Mouse (Mus musculus) midbrain, embryonic 15.5 days (tissue): ENCODE measurements at regions not wholly inside any gene's neighbourhood (a gene's known extent, or its start where the extent isn't known, plus 50 kb on each side); places are given as distances from the start of the nearest gene placed in this dataset.

Experiments
- ATAC-seq: fragments of 200-750 bp; cut with Nextera tagmentation; replicated peaks from 2 replicates; pipeline ENCODE4 v1.8.0; 2017; ENCODE audit warnings: moderate TSS enrichment
- H3K27ac ChIP-seq: fragments of 300-500 bp; sonication (generic); 2 replicates; pipeline ENCODE4 v1.5.1; 2015; ENCODE audit warnings: mild to moderate bottlenecking, inconsistent platforms
- H3K27me3 ChIP-seq: fragments of 300-500 bp; sonication (generic); replicated peaks from 2 replicates; pipeline ENCODE4 v1.6.1; 2015; ENCODE audit warnings: inconsistent platforms
- H3K36me3 ChIP-seq: fragments of 300-500 bp; sonication (generic); replicated peaks from 2 replicates; pipeline ENCODE4 v1.6.1; 2015; ENCODE audit warnings: inconsistent platforms
- H3K4me1 ChIP-seq: fragments of 300-500 bp; sonication (generic); 2 replicates; pipeline ENCODE4 v1.6.1; 2015; ENCODE audit warnings: inconsistent platforms
- H3K4me2 ChIP-seq: fragments of 300-500 bp; sonication (generic); 2 replicates; pipeline ENCODE4 v1.6.1; 2015; ENCODE audit warnings: inconsistent platforms, mild to moderate bottlenecking, moderate library complexity
- H3K4me3 ChIP-seq: fragments of 300-500 bp; sonication (generic); 2 replicates; pipeline ENCODE4 v1.5.1; 2015; ENCODE audit warnings: mild to moderate bottlenecking, inconsistent platforms
- H3K9ac ChIP-seq: fragments of 300-500 bp; sonication (generic); 2 replicates; pipeline ENCODE4 v1.6.1; 2015; ENCODE audit warnings: mild to moderate bottlenecking, inconsistent platforms
- H3K9me3 ChIP-seq: fragments of 300-500 bp; sonication (generic); 2 replicates; pipeline ENCODE4 v1.6.1; 2016; ENCODE audit warnings: inconsistent platforms
- WGBS: fragments of 180-500 bp; shearing (Covaris S2); methylation state at CpG from one replicate; pipeline ENCODE4 v1.1.7; 2015; ENCODE audit warnings: mixed read lengths; 5-methylcytosine and 5-hydroxymethylcytosine counted together

GRCm38 (mm10) chr2:179336235-179336634 lies 106.0 kb upstream of the Cdh4 start:
- ATAC-seq: 0 out of 2 replicates have a peak, but pooled peaks have one; percentile 50
- H3K9me3 ChIP-seq: no peaks in the 10 kb centered on the region
- H3K4me1 ChIP-seq: 0 out of 2 replicates have a peak, but pooled peaks cover 6% of the 10 kb centered on the region
- H3K36me3 ChIP-seq: no peaks in the 10 kb centered on the region
- no peak overlapping the region for H3K4me2 ChIP-seq
- no peak overlapping the region for H3K9ac ChIP-seq
- 4% methylated on average over 1 of the region's 1 CpGs for WGBS
- H3K4me3 ChIP-seq: no peak overlapping the region
- H3K27ac ChIP-seq: peak overlapping the region; percentile 31; the same call in 1 of the 2 replicates
- no peaks in the 10 kb centered on the region for H3K27me3 ChIP-seq

GRCm38 (mm10) chr2:179352676-179353075 lies 89.6 kb upstream of the Cdh4 start:
- ATAC-seq: no peak
- Histone ChIP-seq H3K9me3 (no peaks in the 10 kb centered on the region), H3K9ac (no peak overlapping the region), H3K36me3 (no peaks in the 10 kb centered on the region), H3K4me2 (no peak overlapping the region), H3K27me3 (no peaks in the 10 kb centered on the region), H3K4me3 (no peak overlapping the region), H3K4me1 (peaks cover 11% of the 10 kb centered on the region; the same call in 1 of the 2 replicates), H3K27ac (no peak overlapping the region)
- 72% methylated on average over 3 of the region's 3 CpGs for WGBS

- Histone ChIP-seq H3K9me3 (no peaks in the 10 kb centered on the region), H3K9ac (no peak overlapping the region), H3K36me3 (no peaks in the 10 kb centered on the region), H3K4me2 (no peak overlapping the region), H3K27me3 (no peaks in the 10 kb centered on the region), H3K27ac (no peak overlapping the region), H3K4me1 (peaks cover 11% of the 10 kb centered on the region; the same call in 1 of the 2 replicates), H3K4me3 (no peak overlapping the region)
- WGBS: 51% methylated on average over 5 of the region's 5 CpGs
- ATAC-seq: no peak
Observed at GRCm38 (mm10) chr2:179354866-179355265, 87.4 kb upstream of the Cdh4 start.

GRCm38 (mm10) chr2:179370882-179371546 lies 71.2 kb upstream of the Cdh4 start:
- no peak overlapping the region for H3K9ac ChIP-seq
- H3K36me3 ChIP-seq: no peaks in the 10 kb centered on the region
- H3K27me3 ChIP-seq: no peaks in the 10 kb centered on the region
- WGBS: 72% methylated on average over 14 of the region's 14 CpGs
- H3K4me3 ChIP-seq: no peak overlapping the region
- no peak for ATAC-seq
- H3K27ac ChIP-seq: no peak overlapping the region
- no peaks in the 10 kb centered on the region for H3K4me1 ChIP-seq
- no peak overlapping the region for H3K4me2 ChIP-seq
- H3K9me3 ChIP-seq: no peaks in the 10 kb centered on the region

GRCm38 (mm10) chr2:179371553-179371952 lies 70.7 kb upstream of the Cdh4 start:
- WGBS: 81% methylated on average over 7 of the region's 7 CpGs
- Histone ChIP-seq H3K4me1 (no peaks in the 10 kb centered on the region), H3K4me2 (no peak overlapping the region), H3K9ac (no peak overlapping the region), H3K9me3 (no peaks in the 10 kb centered on the region), H3K36me3 (no peaks in the 10 kb centered on the region), H3K27ac (no peak overlapping the region), H3K27me3 (no peaks in the 10 kb centered on the region), H3K4me3 (no peak overlapping the region)
- no peak for ATAC-seq

- H3K4me1 ChIP-seq: peaks cover 19% of the 10 kb centered on the region
- no peaks in the 10 kb centered on the region for H3K36me3 ChIP-seq
- H3K27ac ChIP-seq: peak overlapping the region; percentile 69
- H3K9me3 ChIP-seq: no peaks in the 10 kb centered on the region
- no peak overlapping the region for H3K4me3 ChIP-seq
- H3K9ac ChIP-seq: peak overlapping the region; percentile 1; the same call in 1 of the 2 replicates
- WGBS: 51% methylated on average over 11 of the region's 11 CpGs
- H3K27me3 ChIP-seq: no peaks in the 10 kb centered on the region
- peak; percentile 67; the same call in 1 of the 2 replicates for ATAC-seq
- H3K4me2 ChIP-seq: no peak overlapping the region
Observed at GRCm38 (mm10) chr2:179379691-179380443, 62.4 kb upstream of the Cdh4 start.

- no peak overlapping the region for H3K4me2 ChIP-seq
- H3K4me3 ChIP-seq: no peak overlapping the region
- H3K4me1 ChIP-seq: peaks cover 19% of the 10 kb centered on the region
- H3K36me3 ChIP-seq: no peaks in the 10 kb centered on the region
- 70% methylated on average over 4 of the region's 4 CpGs for WGBS
- H3K9ac ChIP-seq: no peak overlapping the region
- H3K27me3 ChIP-seq: no peaks in the 10 kb centered on the region
- H3K9me3 ChIP-seq: no peaks in the 10 kb centered on the region
- H3K27ac ChIP-seq: peak overlapping the region; percentile 69
- no peak for ATAC-seq
Observed at GRCm38 (mm10) chr2:179380444-179380705, 61.9 kb upstream of the Cdh4 start.

- Histone ChIP-seq H3K27me3 (no peaks in the 10 kb centered on the region), H3K9me3 (no peaks in the 10 kb centered on the region), H3K36me3 (no peaks in the 10 kb centered on the region), H3K4me3 (no peak overlapping the region), H3K9ac (no peak overlapping the region), H3K4me2 (no peak overlapping the region), H3K27ac (no peak overlapping the region), H3K4me1 (peaks cover 23% of the 10 kb centered on the region)
- WGBS: 96% methylated on average over 3 of the region's 3 CpGs
- ATAC-seq: no peak
Observed at GRCm38 (mm10) chr2:179381916-179382315, 60.3 kb upstream of the Cdh4 start.

GRCm38 (mm10) chr2:179382594-179382993 lies 59.6 kb upstream of the Cdh4 start:
- Histone ChIP-seq H3K27ac (no peak overlapping the region), H3K36me3 (no peaks in the 10 kb centered on the region), H3K27me3 (no peaks in the 10 kb centered on the region), H3K9me3 (no peaks in the 10 kb centered on the region), H3K4me1 (peaks cover 23% of the 10 kb centered on the region), H3K9ac (no peak overlapping the region), H3K4me3 (no peak overlapping the region), H3K4me2 (no peak overlapping the region)
- WGBS: 86% methylated on average over 9 of the region's 9 CpGs
- ATAC-seq: no peak

GRCm38 (mm10) chr2:179386871-179387270 lies 55.4 kb upstream of the Cdh4 start:
- Histone ChIP-seq H3K9me3 (no peaks in the 10 kb centered on the region), H3K36me3 (no peaks in the 10 kb centered on the region), H3K4me3 (no peak overlapping the region), H3K27ac (no peak overlapping the region), H3K4me1 (peaks cover 8% of the 10 kb centered on the region; the same call in 1 of the 2 replicates), H3K9ac (no peak overlapping the region), H3K4me2 (no peak overlapping the region), H3K27me3 (no peaks in the 10 kb centered on the region)
- 63% methylated on average over 6 of the region's 6 CpGs for WGBS
- no peak for ATAC-seq

- H3K4me2 ChIP-seq: no peak overlapping the region
- H3K4me1 ChIP-seq: 0 out of 2 replicates have a peak, but pooled peaks cover 4% of the 10 kb centered on the region
- no peak overlapping the region for H3K4me3 ChIP-seq
- no peak for ATAC-seq
- H3K27ac ChIP-seq: no peak overlapping the region
- H3K27me3 ChIP-seq: no peaks in the 10 kb centered on the region
- H3K9ac ChIP-seq: no peak overlapping the region
- H3K36me3 ChIP-seq: no peaks in the 10 kb centered on the region
- WGBS: 76% methylated on average over 4 of the region's 4 CpGs
- H3K9me3 ChIP-seq: no peaks in the 10 kb centered on the region
Observed at GRCm38 (mm10) chr2:179390486-179390885, 51.7 kb upstream of the Cdh4 start.

- H3K27ac ChIP-seq: no peak overlapping the region
- H3K4me3 ChIP-seq: no peak overlapping the region
- H3K27me3 ChIP-seq: no peaks in the 10 kb centered on the region
- no peak overlapping the region for H3K4me2 ChIP-seq
- no peak for ATAC-seq
- H3K9me3 ChIP-seq: no peaks in the 10 kb centered on the region
- H3K9ac ChIP-seq: no peak overlapping the region
- 0 out of 2 replicates have a peak, but pooled peaks cover 4% of the 10 kb centered on the region for H3K4me1 ChIP-seq
- H3K36me3 ChIP-seq: no peaks in the 10 kb centered on the region
- 88% methylated on average over 11 of the region's 11 CpGs for WGBS
Observed at GRCm38 (mm10) chr2:179390924-179391461, 51.2 kb upstream of the Cdh4 start.
